Mouse (Mus musculus): ENCODE measurements around the gene Prdm12. TPM values are rescaled to one million over a fixed set of nuclear protein-coding genes. Genes with fewer than 3 reads are reported as not detected.

The Prdm12 gene
- total RNA-seq, 2 experiments from 2014 or later = not detected

- intact Hi-C loops (cut with DNase I) = no loop called here
- peak; percentile 54 for TF ChIP-seq CTCF (IDR thresholded peaks at IDR 0.05)
- no peak overlapping the region for H3K27ac ChIP-seq
- no peak overlapping the region for H3K4me3 ChIP-seq
- no peak for DNase-seq
These were observed 58.4 kb downstream of the Prdm12 start for GRCm38 (mm10) chr2:31698209-31698608.

DNA sequence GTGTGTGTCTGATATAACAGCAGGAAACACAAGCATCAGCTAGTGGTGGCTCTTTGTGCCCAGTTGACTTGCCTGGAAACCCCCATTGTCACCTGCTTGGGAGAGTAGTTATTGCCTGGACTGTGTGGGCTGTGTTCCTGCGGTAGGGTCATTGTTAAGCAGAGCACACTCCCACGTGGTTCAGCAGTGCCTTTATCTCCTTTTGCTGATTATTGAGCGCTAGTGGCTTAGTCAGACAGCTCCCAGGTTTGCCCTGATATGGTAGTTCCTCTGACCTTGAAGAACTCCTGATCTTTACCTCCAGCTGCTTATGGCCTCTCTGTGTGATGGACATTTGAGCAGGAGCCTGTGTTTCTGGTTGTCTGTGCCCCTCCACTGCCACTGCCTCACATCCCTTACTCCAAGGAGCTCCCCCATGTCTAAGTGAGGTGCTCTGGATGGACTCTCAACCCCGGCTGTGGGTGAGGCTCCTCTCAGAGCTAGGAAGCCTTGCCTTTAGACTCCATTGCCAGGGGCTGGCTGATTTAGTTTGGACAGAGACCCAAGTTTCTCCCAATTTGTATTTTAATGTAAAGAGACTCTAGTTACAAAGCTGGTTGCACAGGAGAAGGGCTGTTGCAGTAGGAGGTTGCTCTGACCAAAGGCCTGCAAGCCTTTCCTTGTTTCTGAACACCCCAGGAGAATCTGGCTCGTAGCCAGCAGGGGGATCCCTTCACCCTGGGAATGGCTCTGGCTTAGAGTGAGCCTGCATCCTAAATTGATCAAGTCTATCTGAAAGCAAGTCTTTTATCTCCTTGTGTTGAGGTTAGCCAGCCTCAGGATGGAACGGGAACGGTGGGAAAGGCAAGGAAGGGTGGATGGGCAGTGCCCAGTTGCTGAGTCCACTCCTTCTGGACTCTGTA lies 61.0 kb downstream of the Prdm12 start:
- no peak overlapping the region for H3K4me3 ChIP-seq
- intact Hi-C loops (cut with DNase I) = no loop called here
- no peak for TF ChIP-seq CTCF (IDR thresholded peaks at IDR 0.05)
- DNase-seq = no peak
- no peak overlapping the region for H3K27ac ChIP-seq

DNA sequence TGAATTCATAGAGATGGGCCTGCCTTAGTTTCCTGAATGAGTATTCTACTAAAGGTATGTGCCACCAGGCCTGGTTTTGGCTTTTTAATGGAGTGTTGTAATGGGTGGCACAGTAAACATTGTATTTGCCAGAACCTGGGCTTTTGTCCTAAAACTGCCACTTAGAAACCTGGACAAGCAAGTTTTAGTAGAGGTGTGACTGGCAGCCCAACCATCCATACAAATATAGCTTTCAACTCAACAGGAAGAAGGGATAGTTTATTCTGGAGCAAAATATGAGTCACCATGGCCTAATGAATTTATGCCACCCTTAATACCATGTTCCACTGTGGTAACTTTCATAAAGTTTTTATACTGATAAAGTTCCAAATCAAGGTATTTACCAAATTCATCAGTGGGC lies 63.4 kb downstream of the Prdm12 start:
- intact Hi-C loops (cut with DNase I) = no loop called here
- TF ChIP-seq CTCF (IDR thresholded peaks at IDR 0.05) = no peak
- Histone ChIP-seq H3K27ac (no peak overlapping the region), H3K4me3 (no peak overlapping the region)
- DNase-seq = no peak

Small RNAs within 50 kb of the gene (microRNA-seq; reads per million reads assigned to microRNA genes)
- gene Mir6998 = not detected

Other genes starting within 250 kb of the Prdm12 start
- gene Ass1, start 169.8 kb upstream of the Prdm12 start, total RNA-seq (2021) = 1 to 10 TPM; 2.6 to 3.9 TPM
- gene Fubp3, start 67.4 kb upstream of the Prdm12 start, total RNA-seq (2021) = 1 to 10 TPM; 7.8 to 9.3 TPM
- 1 to 10 TPM; 8.1 to 8.3 TPM for gene Exosc2, start 30.7 kb downstream of the Prdm12 start, total RNA-seq (2021)
- gene Abl1, start 48.3 kb downstream of the Prdm12 start, total RNA-seq (2021) = 10 to 100 TPM; 23.0 to 25.4 TPM
- gene Qrfp, start 170.5 kb downstream of the Prdm12 start, total RNA-seq (2021) = not detected
- gene Fibcd1, start 206.0 kb downstream of the Prdm12 start, total RNA-seq (2021) = not detected
- gene Lamc3, start 247.3 kb downstream of the Prdm12 start, total RNA-seq (2021) = under 1 TPM; 0.11 to 0.82 TPM